ENCODE assay signal across 19 mouse cellular contexts in genomic region chr6:116405715-116406114, GRCm38 (mm10). TPM values are rescaled to one million over a fixed set of nuclear protein-coding genes. Genes with fewer than 3 reads are reported as not detected.
DNase-seq lines count a peak whose midpoint lies in the region; ATAC-seq and TF ChIP-seq lines count a peak whose summit lies in the region.
"Had no signal": no experiment of that assay in that cellular context is flagged by ENCODE, and none has a peak within 500 bp of the region (broad histone marks: within the 10 kb centered on the region; RNA-seq: fewer than 3 reads in every experiment).

No protein-coding gene starts in this region.

- no peak overlapping the region for H3K4me3 ChIP-seq in forebrain, embryonic 11.5 days (ENCODE audit: low read depth, low read length)
- no peak overlapping the region for H3K4me3 ChIP-seq in forebrain, postnatal 0 days (ENCODE audit: low read depth, low read length)
- no peak overlapping the region for H3K4me3 ChIP-seq in midbrain, embryonic 12.5 days
- H3K4me3 ChIP-seq in limb, embryonic 10.5 days, result no peak overlapping the region
- H3K4me3 ChIP-seq: embryonic facial prominence, embryonic 13.5 days; forebrain, embryonic 13.5 days; heart, embryonic 15.5 days; kidney, embryonic 15.5 days; limb, embryonic 15.5 days had no signal

- no peaks in the 10 kb centered on the region for H3K27me3 ChIP-seq in forebrain, embryonic 11.5 days (ENCODE audit: control insufficient read depth, insufficient read depth, low read length)
- no peaks in the 10 kb centered on the region for H3K27me3 ChIP-seq in forebrain, postnatal 0 days (ENCODE audit: insufficient read depth, low read length)
- no peaks in the 10 kb centered on the region for H3K27me3 ChIP-seq in midbrain, embryonic 12.5 days
- H3K27me3 ChIP-seq in limb, embryonic 10.5 days (ENCODE audit: low read depth, poor library complexity, severe bottlenecking), result no peaks in the 10 kb centered on the region
- H3K27me3 ChIP-seq: embryonic facial prominence, embryonic 13.5 days; forebrain, embryonic 13.5 days; heart, embryonic 15.5 days; kidney, embryonic 15.5 days; limb, embryonic 15.5 days had no signal

- 0 out of 2 replicates have a peak, but pooled peaks have one; percentile 31 for ATAC-seq in forebrain, embryonic 11.5 days (replicated peaks; ENCODE audit: low FRiP score)
- no peak for ATAC-seq in forebrain, postnatal 0 days
- 0 out of 2 replicates have a peak, but pooled peaks have one; percentile 34 for ATAC-seq in midbrain, embryonic 12.5 days (ENCODE audit: low FRiP score, low read depth)
- ATAC-seq in erythroid progenitor cell, adult 5-6 weeks (replicated peaks; ENCODE audit: low FRiP score, poor library complexity, severe bottlenecking), result no peak
- ATAC-seq: forebrain, embryonic 13.5 days had no signal

- no peaks in the 10 kb centered on the region for H3K9me3 ChIP-seq in forebrain, embryonic 11.5 days (ENCODE audit: control insufficient read depth, low read length)
- H3K9me3 ChIP-seq in forebrain, postnatal 0 days (ENCODE audit: low read length), result no peaks in the 10 kb centered on the region
- no peaks in the 10 kb centered on the region for H3K9me3 ChIP-seq in midbrain, embryonic 12.5 days
- H3K9me3 ChIP-seq in limb, embryonic 10.5 days (replicated peaks), result no peaks in the 10 kb centered on the region
- H3K9me3 ChIP-seq: embryonic facial prominence, embryonic 13.5 days; forebrain, embryonic 13.5 days; heart, embryonic 15.5 days; kidney, embryonic 15.5 days; limb, embryonic 15.5 days had no signal

- no peaks in the 10 kb centered on the region for H3K36me3 ChIP-seq in forebrain, embryonic 11.5 days (ENCODE audit: control insufficient read depth, insufficient read depth, low read length)
- H3K36me3 ChIP-seq in forebrain, postnatal 0 days (ENCODE audit: insufficient read depth), result peaks cover 26% of the 10 kb centered on the region; the same call in 1 of the 2 replicates
- peaks cover 32% of the 10 kb centered on the region for H3K36me3 ChIP-seq in midbrain, embryonic 12.5 days
- peaks cover 38% of the 10 kb centered on the region for H3K36me3 ChIP-seq in limb, embryonic 10.5 days
- H3K36me3 ChIP-seq: heart, embryonic 15.5 days had no signal

- no peak for TF ChIP-seq CTCF in forebrain, postnatal 0 days (IDR thresholded peaks at IDR 0.05; ENCODE audit: low read depth)

- WGBS in forebrain, embryonic 11.5 days, result 88% methylated on average over 5 of the region's 5 CpGs
- WGBS in forebrain, postnatal 0 days, result 87% methylated on average over 5 of the region's 5 CpGs
- WGBS in midbrain, embryonic 12.5 days, result 80% methylated on average over 5 of the region's 5 CpGs
- WGBS in limb, embryonic 10.5 days, result 93% methylated on average over 5 of the region's 5 CpGs

- DNase-seq in forebrain, embryonic 11.5 days (ENCODE audit: low spot score), result no peak
- DNase-seq in forebrain, postnatal 0 days, result no peak
- DNase-seq in right cerebral cortex, adult 18-20 months, result peak; percentile 28
- no peak for DNase-seq in right cerebral cortex, postnatal 10 days (ENCODE audit: low spot score in 2 of 2)
- DNase-seq in limb, embryonic 10.5 days (ENCODE audit: low spot score), result no peak
- no peak for DNase-seq in adrenal gland, postnatal 4 days (ENCODE audit: low spot score in 2 of 2)
- DNase-seq: cerebellum, adult 18-20 months; heart, adult 18-20 months; lung, adult 18-20 months; lung, postnatal 36 days; thymus, postnatal 4 days had no signal

- H3K4me1 ChIP-seq in forebrain, embryonic 11.5 days (replicated peaks; ENCODE audit: control insufficient read depth, insufficient read depth, low read length), result no peaks in the 10 kb centered on the region
- no peaks in the 10 kb centered on the region for H3K4me1 ChIP-seq in forebrain, postnatal 0 days (ENCODE audit: insufficient read depth)
- H3K4me1 ChIP-seq in midbrain, embryonic 12.5 days, result peaks cover 21% of the 10 kb centered on the region
- no peaks in the 10 kb centered on the region for H3K4me1 ChIP-seq in limb, embryonic 10.5 days
- H3K4me1 ChIP-seq: embryonic facial prominence, embryonic 13.5 days; heart, embryonic 15.5 days; kidney, embryonic 15.5 days; limb, embryonic 15.5 days had no signal

- H3K9ac ChIP-seq in forebrain, embryonic 11.5 days (ENCODE audit: low read length), result no peak overlapping the region
- H3K9ac ChIP-seq in forebrain, postnatal 0 days, result no peak overlapping the region
- H3K9ac ChIP-seq in midbrain, embryonic 12.5 days (replicated peaks), result no peak overlapping the region
- H3K9ac ChIP-seq: embryonic facial prominence, embryonic 13.5 days; forebrain, embryonic 13.5 days; heart, embryonic 15.5 days; kidney, embryonic 15.5 days; limb, embryonic 15.5 days had no signal

- no peak overlapping the region for H3K4me2 ChIP-seq in forebrain, embryonic 11.5 days (ENCODE audit: low read depth, low read length, severe bottlenecking)
- no peak overlapping the region for H3K4me2 ChIP-seq in forebrain, postnatal 0 days (ENCODE audit: low read depth)
- no peak overlapping the region for H3K4me2 ChIP-seq in midbrain, embryonic 12.5 days (replicated peaks)
- H3K4me2 ChIP-seq: embryonic facial prominence, embryonic 13.5 days; forebrain, embryonic 13.5 days; heart, embryonic 15.5 days; kidney, embryonic 15.5 days; limb, embryonic 15.5 days had no signal

- H3K27ac ChIP-seq in forebrain, embryonic 11.5 days (ENCODE audit: low read depth, low read length), result no peak overlapping the region
- H3K27ac ChIP-seq in forebrain, postnatal 0 days (ENCODE audit: low read depth, low read length), result no peak overlapping the region
- peak overlapping the region; percentile 77 for H3K27ac ChIP-seq in midbrain, embryonic 12.5 days (replicated peaks)
- H3K27ac ChIP-seq in limb, embryonic 10.5 days, result no peak overlapping the region
- H3K27ac ChIP-seq: embryonic facial prominence, embryonic 13.5 days; forebrain, embryonic 13.5 days; heart, embryonic 15.5 days; kidney, embryonic 15.5 days; stomach, postnatal 0 days had no signal

RNA-seq across cellular contexts. Expression of gene Alox5, which starts 55.3 kb away (rescaled TPM):
- 0.52 and 0.91 TPM in 2 replicates for polyA plus RNA-seq in forebrain, embryonic 11.5 days (2014; fragmentation: Nextera tagmentation; extraction: Ambion mirVana)
- 0.46 and 0.81 TPM in 2 replicates for total RNA-seq in forebrain, postnatal 0 days (2014; rRNA removed)
- polyA plus RNA-seq in forebrain, postnatal 0 days (2015; fragmentation: Nextera tagmentation; extraction: Ambion mirVana), result 0.97 and 1.2 TPM in 2 replicates
- polyA plus RNA-seq in midbrain, embryonic 12.5 days (2016; fragmentation: Nextera tagmentation; extraction: Ambion mirVana), result 0.82 and 0.93 TPM in 2 replicates
- 0.84 and 0.86 TPM in 2 replicates for polyA plus RNA-seq in limb, embryonic 10.5 days (2016; fragmentation: Nextera tagmentation; extraction: Ambion mirVana)
- 15.1 and 20.1 TPM in 2 replicates for total RNA-seq in erythroid progenitor cell, adult 5-6 weeks (2015; ENCODE audit: low replicate concordance)
- 8.9 and 10.4 TPM in 2 replicates for total RNA-seq in erythroid progenitor cell, adult 5-6 weeks (2017; ENCODE audit: low replicate concordance)
- total RNA-seq in adrenal gland, postnatal 4 days (2021), result 1 to 10 TPM; 1.1 to 3.5 TPM

Comparison
In these comparisons a context has a peak if more than half of its experiments do, and no peak if none do; other contexts are left out.
1. ATAC-seq: peak in forebrain, embryonic 11.5 days (single experiment) and midbrain, embryonic 12.5 days (single experiment); none in forebrain, postnatal 0 days (single experiment) and erythroid progenitor cell, adult 5-6 weeks (single experiment).